Mouse (Mus musculus): ENCODE measurements at regions not wholly inside any gene's neighbourhood (a gene's known extent, or its start where the extent isn't known, plus 50 kb on each side); places are given as distances from the start of the nearest gene placed in this dataset.

GRCm38 (mm10) chr7:36352761-36353160 is 345.2 kb upstream of the Tshz3 start:
- DNase-seq = no peak

DNA sequence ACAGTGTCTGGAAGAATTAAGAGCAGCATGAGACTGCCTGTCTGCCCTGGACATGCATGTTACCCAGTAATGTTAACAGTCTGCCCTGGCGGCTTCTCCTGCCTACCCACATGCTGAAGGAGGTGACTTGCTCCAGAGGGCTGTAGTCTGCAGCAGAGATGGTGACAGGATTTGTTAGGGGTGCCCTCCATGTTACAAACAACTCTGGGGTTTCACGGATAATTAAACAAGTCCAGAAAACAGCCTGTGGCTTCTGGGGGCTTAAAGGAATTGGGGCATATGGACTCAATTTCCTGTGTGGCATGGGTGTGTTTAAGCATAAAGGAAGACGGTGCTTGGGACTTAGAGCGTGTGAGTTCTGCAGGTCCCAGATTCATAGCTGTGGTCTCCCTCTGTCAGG is 347.3 kb upstream of the Tshz3 start:
- no peak for DNase-seq

GRCm38 (mm10) chr7:36348195-36348594 is 349.7 kb upstream of the Tshz3 start:
- DNase-seq = no peak

DNA sequence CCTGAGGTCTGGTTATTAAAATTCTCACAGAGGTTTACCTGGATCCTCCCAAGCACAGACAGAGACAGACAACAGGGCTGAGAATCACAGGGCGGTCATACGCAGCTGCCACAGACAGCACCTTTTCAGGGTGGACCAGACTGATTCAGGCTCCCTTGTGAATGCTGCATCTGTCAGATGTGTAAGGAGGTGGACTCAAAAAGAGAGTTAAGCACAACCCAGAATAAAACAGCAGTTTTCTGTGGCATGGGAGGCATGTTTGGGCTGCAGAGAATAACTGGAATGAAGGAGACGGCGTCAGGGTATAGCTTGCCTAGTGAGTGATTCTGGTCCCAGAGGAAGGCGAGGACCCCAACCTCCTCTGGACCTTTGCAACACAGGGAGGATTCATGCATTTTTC is 363.1 kb upstream of the Tshz3 start:
- DNase-seq = no peak

- DNase-seq = no peak
Observed at GRCm38 (mm10) chr7:36334091-36334490, 363.8 kb upstream of the Tshz3 start.

- DNase-seq = no peak
Observed at GRCm38 (mm10) chr7:36332633-36333032, 365.3 kb upstream of the Tshz3 start.

DNA sequence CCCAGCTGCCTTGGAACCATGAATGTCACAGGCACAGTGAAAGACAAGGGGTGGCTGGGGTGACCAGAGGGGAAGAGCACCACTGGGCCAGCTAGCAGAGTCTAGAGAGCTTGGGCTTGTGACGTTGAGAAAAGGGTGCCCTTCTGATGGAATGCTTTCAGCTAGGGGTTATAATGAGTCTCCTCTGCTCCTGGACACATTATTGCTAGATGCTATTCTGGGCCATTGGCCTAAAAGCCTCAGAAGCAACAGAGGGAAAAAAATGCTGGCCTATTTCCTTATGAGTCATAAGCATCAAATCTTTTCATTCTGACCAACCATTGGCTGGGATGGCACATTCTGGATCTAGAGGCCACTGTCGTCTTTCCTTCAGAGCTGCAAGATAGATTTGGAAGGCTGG is 369.8 kb upstream of the Tshz3 start:
- no peak for DNase-seq

- DNase-seq = no peak
Observed at GRCm38 (mm10) chr7:36324035-36324434, 373.9 kb upstream of the Tshz3 start.

GRCm38 (mm10) chr7:36322181-36322580 is 375.7 kb upstream of the Tshz3 start:
- DNase-seq = no peak

- DNase-seq = peak in 1 of 2 experiments; percentile 42
Observed at GRCm38 (mm10) chr7:36317466-36318212, 380.3 kb upstream of the Tshz3 start.

DNA sequence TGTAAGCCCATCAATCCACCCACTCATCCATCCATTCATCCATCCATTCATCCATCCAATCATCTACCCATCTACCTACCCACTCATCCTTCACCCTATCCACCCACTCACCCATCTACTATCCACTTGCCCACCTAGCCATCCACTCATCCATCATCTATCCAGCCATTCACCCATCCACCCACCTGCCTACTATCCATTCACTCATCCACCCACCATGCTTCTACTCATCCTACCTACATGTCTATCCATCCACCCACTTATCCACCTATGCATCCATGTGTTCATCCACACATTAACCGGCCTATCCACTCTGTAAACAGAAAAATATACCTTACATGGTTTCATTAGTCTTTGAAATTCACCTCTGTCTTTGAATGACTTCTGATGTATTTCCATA is 384.2 kb upstream of the Tshz3 start:
- no peak for DNase-seq

GRCm38 (mm10) chr7:36309761-36310605 is 387.9 kb upstream of the Tshz3 start:
- DNase-seq = no peak

DNA sequence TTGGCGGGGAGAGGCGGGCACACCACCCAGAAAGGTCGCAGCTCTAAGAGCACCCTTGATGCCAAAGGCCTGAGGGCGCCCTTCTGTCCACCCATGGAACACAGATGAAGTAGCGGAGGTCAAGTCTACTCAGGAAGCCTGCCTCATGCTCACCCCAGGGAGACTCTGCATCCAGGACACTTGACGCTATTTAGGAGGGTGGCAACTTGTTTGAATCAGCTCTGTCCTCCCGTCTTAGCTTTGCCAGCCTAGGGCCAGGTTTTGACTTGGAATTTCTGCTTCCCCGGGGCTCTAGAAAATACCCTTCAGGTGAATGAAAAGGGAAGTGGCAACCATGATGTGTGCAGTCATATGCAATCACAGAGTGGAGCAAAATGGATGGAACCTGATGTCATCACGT is 389.2 kb upstream of the Tshz3 start:
- DNase-seq = no peak

DNA sequence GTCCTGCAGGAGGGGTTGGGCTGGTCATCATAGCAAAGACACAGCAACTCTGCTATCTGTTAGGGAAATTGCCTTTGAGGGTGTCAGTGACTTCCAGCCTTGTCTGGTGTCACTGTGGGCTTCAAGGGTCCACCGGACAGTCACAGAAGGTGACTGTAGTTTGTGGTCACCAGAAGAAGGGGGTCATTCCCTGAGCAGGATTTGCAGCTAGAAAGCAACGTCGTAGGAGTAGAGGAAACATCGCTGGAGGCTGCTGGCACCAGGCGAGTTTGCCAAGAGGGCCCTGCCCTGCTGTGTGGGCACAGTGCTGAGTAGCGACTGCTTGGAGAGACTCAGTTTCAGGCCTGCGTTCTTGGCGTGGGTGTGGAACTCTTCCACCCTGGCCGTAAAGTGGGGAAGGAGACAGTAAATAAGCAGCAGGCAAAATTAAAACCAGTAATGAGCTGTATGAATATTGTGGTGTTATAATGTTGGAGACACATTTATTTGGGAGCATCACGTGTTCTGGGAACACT is 389.8 kb upstream of the Tshz3 start:
- DNase-seq = no peak

GRCm38 (mm10) chr7:36277275-36277674 is 420.6 kb upstream of the Tshz3 start:
- DNase-seq = no peak

DNA sequence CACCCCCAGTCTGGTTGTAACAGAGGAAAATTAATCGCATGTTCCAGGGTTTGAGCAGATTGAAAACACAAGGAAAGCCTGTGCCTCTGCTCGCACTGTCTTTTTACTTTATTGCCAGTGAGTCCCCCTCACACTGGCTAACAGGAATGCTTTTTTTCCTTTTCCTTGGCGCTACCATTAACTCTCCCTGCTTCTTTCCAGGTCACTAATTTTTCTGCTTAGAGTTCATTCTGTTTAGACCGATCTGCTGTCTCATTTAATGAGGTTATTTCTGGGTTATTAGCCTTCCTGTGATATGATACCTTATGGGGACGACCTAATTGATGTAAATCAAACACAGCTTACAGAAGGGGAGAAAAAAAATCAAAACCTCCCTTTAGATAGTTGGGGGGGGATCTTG is 429.0 kb upstream of the Tshz3 start:
- DNase-seq = no peak

- no peak for DNase-seq
Observed at GRCm38 (mm10) chr7:36265163-36265823, 432.6 kb upstream of the Tshz3 start.

GRCm38 (mm10) chr7:36262124-36262710 is 435.7 kb upstream of the Tshz3 start:
- DNase-seq = no peak

- no peak for DNase-seq
Observed at GRCm38 (mm10) chr7:36257102-36257501, 440.8 kb upstream of the Tshz3 start.

DNA sequence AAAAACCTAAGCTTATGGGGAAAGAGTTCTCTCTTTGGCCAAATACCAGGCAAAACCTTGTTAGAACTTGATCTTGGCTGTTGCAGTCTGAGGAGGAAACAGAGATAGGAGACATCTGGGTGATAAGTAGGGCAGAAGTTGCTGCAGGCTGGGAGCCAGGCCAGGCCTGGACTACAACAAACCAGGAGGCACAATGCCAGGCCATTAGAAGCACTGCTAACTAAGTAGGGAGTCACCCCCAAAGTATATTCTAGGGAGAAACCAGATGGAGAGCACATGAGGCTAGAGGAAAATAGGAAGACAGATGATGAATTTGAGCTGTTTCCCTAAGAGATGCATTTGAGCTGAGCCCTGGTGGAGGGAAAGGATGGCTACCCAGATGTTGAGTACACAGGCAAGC is 444.6 kb upstream of the Zfp507 start:
- no peak for DNase-seq

- DNase-seq = no peak
Observed at GRCm38 (mm10) chr7:36236673-36237072, 433.9 kb upstream of the Zfp507 start.

DNA sequence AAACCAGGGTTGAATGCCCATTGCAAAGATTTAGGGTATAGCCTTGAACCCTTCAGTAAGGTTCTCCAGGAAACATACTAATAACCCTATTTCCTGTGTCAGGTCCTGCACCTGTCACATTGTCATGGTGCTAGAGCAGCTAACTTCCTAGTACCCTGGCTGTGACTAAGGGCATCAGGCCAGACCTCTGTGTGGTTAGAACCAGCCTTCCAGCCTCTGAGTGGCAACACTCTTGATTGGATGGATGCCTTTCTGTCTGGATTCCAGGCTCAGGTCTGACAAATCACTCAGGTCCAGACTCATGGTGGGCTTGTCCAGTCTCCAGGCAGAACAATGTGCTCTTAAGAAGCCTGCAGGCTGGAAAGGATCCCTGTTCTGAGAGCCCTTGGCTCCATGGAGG is 426.2 kb upstream of the Zfp507 start:
- no peak for DNase-seq
